Mouse (Mus musculus) granulocyte monocyte progenitor cell, adult 5-6 weeks (primary cell): ENCODE data around the gene Arhgdia. TPM values are rescaled to one million over a fixed set of nuclear protein-coding genes. Genes with fewer than 3 reads are reported as not detected.
"Not testable (repeated sequence)": the region's sequence is repeated elsewhere in the genome, so short reads cannot be mapped to it uniquely, and the experiment has no call there.

ENCODE experiments used
- ATAC-seq: replicated peaks from 2 replicates; pipeline ENCODE4 v1.8.0; 2016; ENCODE audit warnings: mild to moderate bottlenecking, moderate TSS enrichment, inconsistent platforms; ENCODE audit not compliant: poor library complexity, severe bottlenecking
- total RNA-seq, 2 experiments: library from RNA; stranded (forward) in 1 of 2; stranded (reverse) in 1 of 2; fragments of 200-712, 200-1000 nt in 1 of 2; fragments of >200 nt in 1 of 2; fragmentation: Nextera tagmentation in 1 of 2; gene quantifications; 2 replicates each; pipeline ENCODE4 v1.2.3; 2014 to 2017

Gene Arhgdia
- total RNA-seq, 2 experiments from 2014 or later = 168 to 514 TPM

- ATAC-seq = no peak
These were observed 33.7 kb upstream of the Arhgdia start for GRCm38 (mm10) chr11:120615167-120615566.

DNA sequence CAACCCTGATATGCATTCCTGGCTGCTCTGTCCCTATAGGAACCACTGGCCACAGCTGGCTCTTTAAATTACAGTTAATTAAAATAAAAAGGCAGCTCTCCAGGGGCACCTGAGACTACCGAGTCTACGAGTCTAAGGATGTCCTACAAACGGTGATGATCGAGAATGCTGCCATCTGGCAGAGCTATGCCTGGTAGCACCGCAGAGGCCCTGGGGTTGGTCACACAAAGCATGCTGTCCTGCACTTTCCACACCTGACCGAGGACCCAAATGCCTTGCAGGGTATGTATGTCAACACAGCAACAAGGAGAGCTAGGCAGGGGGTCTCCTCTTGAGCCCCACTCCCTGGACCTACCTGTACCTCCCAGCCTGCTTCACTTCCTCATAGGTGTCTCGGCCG, 32.6 kb upstream of the Arhgdia start:
- ATAC-seq = no peak

GRCm38 (mm10) chr11:120613481-120613972, 32.1 kb upstream of the Arhgdia start:
- ATAC-seq = no peak

GRCm38 (mm10) chr11:120612763-120613162, 31.3 kb upstream of the Arhgdia start:
- peak; percentile 67 for ATAC-seq

DNA sequence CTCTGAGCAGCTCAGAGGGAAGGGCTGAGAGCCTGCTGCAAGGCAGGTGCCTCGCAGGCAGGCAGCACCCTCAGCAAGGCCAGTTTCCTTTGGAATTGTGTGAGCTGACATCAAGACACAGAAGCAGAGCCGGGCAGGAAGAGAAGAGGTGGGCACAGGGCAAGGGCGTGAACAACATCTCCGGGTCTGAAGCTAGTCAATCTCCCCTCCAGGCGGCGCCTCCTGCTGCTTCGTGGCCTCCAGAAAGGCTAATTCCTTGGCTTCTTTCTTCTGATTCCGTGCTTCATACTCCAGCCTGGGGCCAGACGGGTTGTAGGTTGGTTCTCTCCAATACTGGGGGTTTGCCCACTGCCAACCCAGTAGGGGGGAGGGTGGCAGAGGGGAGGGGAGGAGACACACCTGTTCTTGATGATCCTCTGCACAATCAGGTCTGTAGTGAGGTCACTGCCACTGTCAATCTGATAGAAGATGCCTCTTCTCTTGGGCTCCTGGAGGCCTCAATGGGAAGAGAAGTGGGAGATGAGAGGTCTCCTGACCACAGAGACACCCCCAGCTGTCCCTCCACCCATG, 29.1 kb upstream of the Arhgdia start:
- ATAC-seq = no peak

DNA sequence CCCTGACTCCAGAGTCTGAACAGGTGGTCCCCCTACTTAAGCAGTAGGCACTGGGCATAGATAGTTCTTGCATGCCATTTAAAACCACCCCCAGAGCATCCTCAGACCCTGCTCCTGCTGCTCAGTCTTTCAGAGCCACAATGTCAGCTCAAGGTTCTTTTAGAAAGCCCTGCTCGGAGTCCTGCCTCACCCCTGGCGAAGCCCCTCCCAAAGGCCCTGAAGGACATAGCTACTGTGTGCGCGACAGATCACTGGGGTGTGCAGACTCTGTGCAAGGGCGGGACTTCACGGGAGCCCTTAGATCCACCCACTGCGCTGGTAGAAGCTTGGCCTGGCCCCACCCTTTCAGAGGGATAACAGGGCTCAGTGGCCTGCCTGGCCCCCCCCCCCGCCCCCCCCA, 27.8 kb upstream of the Arhgdia start:
- ATAC-seq = no peak

DNA sequence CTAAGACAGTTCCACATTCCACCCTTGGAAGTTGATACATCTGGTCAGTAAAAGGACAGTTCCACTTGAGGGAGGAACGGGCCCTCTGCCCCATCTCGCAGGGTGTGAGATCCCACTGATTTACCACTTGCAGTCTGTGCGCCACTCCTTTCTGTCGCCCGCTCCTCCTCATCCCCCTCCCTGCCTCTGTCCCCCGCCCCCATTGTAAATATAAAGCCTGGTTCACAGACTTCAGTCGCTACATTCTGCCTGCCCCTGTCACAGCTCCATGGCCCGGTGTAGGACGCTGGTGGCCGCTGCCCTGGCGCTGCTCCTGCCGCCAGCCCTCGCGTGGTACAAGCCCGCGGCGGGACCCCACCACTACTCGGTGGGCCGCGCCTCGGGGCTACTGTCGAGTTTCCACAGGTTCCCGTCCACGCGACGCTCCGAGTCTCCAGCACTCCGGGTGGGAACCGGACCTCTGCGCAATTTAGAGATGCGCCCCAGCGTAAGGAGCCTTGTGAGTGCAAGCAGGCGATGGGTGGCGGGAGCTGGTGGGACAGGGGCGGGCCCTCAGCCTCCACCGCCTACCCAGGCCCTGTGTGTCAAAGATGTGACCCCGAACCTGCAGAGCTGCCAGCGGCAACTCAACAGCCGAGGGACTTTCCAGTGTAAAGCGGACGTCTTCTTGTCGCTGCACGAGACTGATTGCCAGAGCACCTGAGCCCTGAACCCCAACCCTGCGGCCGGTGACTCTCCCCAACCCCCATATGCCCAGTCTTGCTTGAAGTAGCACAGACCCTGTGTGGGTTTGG, 27.0 kb upstream of the Arhgdia start, which contains the start of gene Npb:
TSS of gene Npb (plus strand) at position 237 of the 794 bp plus-strand sequence.
- no peak for ATAC-seq

GRCm38 (mm10) chr11:120606764-120607163, 25.3 kb upstream of the Arhgdia start:
- no peak for ATAC-seq

GRCm38 (mm10) chr11:120605667-120606066, 24.2 kb upstream of the Arhgdia start:
- ATAC-seq = no peak

DNA sequence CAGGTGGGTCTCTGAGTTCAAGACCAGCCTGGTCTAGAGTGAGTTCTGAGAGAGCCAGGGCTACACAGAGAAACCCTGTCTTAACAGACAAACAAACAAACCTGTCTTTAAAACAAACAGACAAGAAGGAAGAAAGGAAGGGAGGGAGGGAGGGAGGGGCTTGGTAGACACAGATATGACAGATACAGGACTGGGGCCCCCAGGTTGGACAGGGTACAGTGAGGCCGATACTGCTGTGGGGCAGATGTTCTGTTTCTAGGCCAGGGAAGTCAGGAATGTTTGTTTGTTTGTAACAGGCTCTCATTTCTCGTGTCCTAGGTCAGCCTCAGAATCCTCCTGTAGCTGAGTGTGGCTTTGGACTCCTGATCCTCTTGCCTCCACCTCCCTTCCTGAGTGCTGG, 22.1 kb upstream of the Arhgdia start:
- ATAC-seq = no peak

DNA sequence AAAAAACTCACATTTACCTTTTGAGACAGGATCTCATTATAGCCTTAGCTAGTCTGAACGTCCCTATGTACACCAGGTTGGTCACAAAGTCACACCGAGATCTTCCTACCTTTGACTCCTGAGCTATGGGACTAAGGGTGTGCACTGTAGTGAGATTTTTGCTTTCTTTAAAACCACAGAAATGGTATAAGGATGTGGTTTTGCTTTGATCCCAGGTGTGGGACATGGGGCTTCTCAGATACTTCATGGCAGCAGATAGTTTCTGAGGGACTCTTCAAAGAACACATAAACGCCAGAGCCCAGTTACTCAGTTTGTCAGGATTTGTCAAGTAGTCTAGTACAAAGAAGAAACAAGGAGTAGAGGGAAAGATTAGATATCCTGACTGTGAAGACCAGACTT, 19.3 kb upstream of the Arhgdia start:
- no peak for ATAC-seq

DNA sequence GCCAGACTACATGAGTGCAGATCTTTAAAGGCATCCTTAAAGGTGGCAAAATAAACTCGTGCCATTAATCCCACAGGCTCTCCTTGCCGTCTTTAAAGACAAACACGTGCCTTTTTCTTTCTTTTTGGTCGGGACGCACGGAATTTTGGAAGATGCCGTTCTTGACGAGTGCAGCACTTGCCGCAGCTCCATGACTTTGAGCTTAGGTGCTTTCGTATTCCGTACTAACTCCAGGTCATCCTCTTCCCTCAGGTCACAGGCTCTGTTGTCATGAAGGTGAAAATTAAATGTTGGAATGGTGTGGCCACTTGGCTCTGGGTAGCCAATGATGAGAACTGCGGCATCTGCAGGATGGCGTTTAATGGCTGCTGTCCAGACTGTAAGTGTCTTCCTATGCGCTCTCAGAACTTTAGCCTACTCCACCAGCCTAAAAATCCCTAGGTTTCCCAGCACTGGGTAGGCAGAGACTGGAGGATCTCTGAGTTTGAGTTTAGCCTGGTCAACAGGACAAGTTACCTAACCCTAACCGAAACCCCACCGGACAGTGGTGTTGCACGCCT, 17.6 kb upstream of the Arhgdia start:
- no peak for ATAC-seq

DNA sequence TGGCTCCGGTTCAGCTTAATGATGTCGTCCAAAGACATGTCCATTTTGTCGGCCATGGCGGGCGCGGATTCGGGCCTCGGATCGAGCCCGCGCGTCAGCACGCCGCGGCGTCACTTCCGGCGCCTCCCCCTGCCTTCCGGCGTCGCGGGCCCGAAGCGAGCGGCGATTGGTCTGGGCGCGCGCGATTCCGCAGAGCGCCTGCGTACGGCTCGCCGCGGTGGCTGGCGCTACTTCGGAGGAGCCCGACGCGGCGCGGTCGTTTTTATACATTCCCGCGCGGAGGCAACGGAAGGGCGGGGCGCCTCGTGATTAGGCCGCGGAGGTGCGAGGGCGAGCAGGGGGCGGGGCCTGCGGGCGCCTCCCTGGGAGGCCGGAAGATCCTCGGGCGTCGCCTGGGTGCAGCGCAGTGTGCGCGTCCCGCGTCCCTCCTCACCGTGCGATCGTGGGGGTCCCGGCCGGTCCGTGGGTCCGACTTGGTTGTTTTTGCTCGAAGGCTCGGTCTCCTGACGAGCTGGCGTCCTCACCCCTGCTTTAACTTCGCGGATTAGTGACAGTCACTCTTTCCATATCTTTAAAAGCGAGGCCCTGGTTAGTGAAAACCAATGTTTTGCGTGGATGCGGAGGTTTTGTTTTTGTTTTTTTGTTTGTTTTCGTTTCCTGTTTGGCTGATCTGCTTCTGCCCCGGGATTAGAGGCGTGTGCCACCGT, 17.0 kb upstream of the Arhgdia start, which contains the start of the genes Alyref and Anapc11:
TSS of gene Alyref (minus strand) at position 83 of the 707 bp plus-strand sequence.
TSS of gene Anapc11 (plus strand) at position 139 of the 707 bp plus-strand sequence.
- peak; percentile 91 for ATAC-seq

DNA sequence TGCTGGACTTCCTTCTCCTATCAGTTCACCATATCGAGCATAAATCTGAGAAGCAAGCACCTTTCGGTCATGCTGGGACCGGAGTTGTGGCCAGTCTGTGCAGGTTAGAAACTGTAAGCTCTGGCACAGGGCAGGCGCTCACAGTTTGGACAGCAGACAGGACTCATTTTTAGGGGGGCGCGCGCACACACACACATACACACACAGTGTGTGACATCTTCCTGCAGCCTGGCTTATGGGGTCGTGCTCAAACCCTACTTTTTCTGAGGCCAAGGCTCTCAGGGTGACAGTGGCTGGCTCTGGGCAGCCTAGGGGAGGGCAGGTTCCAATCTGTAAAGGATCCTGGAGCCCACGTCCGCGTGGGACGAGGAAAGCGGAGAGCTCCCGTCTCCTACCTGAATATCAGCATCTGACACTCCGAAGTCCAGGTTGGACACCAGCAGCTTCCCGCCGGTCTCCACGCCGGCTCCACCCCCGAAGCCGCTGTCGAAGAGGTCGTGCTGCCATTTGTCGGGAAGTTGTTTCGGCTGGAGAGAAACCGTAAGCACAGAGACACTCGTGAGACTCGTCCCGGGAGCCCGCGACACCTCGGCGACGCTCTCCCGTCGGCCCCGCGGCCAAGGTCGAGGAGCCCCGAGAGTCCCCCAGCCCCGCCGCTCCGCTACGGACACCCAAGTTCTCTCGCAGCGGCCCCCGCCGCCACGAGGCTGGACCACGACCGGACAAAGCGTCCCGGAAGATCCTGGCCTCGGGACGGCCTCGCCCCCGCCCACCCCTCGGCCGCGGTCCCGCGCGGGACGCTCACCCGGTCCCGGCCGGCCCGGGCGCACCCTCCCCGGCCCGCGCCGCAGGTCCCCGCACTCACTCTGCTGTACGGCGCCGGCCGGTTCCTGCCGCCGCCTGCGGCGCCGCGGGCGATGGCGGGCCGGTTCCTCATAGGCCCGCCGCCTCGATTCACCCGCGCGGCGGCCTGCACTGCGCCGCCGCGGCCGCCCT, 16.1 kb upstream of the Arhgdia start:
- ATAC-seq = 0 out of 2 replicates have a peak, but pooled peaks have one; percentile 4

GRCm38 (mm10) chr11:120588531-120588930, 7.1 kb upstream of the Arhgdia start:
- no peak for ATAC-seq

GRCm38 (mm10) chr11:120583937-120584336, 2.5 kb upstream of the Arhgdia start:
- ATAC-seq = no peak

GRCm38 (mm10) chr11:120582982-120583293, 1.5 kb upstream of the Arhgdia start:
- ATAC-seq = not testable (repeated sequence)

DNA sequence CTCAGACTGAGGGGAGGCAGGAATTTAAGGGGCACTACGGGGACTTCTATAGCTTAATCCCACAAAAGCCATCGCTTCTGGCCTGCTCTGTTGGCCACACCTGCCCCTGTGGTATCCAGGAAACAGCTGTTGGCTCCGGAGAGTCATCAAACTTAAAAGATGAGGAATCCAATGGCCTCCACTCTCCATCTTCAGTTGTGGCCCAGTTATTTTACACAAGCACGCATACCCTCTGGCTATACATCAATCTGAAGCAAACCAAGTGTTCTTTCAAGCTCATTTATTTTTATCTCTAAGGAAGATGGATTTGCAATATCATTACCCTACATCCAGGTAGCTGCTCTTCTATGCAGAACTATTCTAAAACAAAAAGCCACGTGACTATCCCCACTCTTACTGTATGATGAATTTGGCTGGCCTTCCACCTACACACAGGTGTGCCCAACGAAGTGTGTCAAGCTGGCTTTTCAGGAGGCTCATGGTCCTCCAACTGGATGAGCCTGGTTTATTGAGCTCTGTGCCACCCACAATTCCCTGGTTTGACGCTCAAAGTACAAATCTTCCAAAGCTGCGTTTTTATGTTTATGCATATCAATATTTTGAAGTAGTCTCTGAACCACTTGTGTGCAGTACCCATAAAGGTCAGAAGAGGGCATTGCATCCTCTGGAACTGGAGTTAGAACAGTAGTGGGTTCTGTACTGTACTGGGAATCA, 1.0 kb upstream of the Arhgdia start:
- ATAC-seq = no peak

GRCm38 (mm10) chr11:120580871-120581331, 523 bp downstream of the Arhgdia start:
- peak; percentile 6; the same call in 1 of the 2 replicates for ATAC-seq
